Mouse (Mus musculus) forebrain, embryonic 12.5 days (tissue): Measurements from ENCODE around the gene Gan. TPM values are rescaled to one million over a fixed set of nuclear protein-coding genes. Genes with fewer than 3 reads are reported as not detected.

Experiments used
- ATAC-seq: fragments of 200-750 bp; cut with Nextera tagmentation; 2 replicates; pipeline ENCODE4 v1.8.0; 2017; ENCODE audit warnings: moderate TSS enrichment; ENCODE audit not compliant: low FRiP score
- H3K27ac ChIP-seq: fragments of 300-500 bp; sonication (generic); 2 replicates; pipeline ENCODE4 v1.5.1; 2016; ENCODE audit warnings: mild to moderate bottlenecking
- H3K27me3 ChIP-seq: fragments of 300-500 bp; sonication (generic); 2 replicates; pipeline ENCODE4 v1.6.1; 2016; ENCODE audit warnings: mild to moderate bottlenecking
- H3K36me3 ChIP-seq: fragments of 300-500 bp; sonication (generic); replicated peaks from 2 replicates; pipeline ENCODE4 v1.6.1; 2016; ENCODE audit warnings: mild to moderate bottlenecking
- H3K4me1 ChIP-seq: fragments of 300-500 bp; sonication (generic); 2 replicates; pipeline ENCODE4 v1.6.1; 2016
- H3K4me2 ChIP-seq: fragments of 300-500 bp; sonication (generic); 2 replicates; pipeline ENCODE4 v1.6.1; 2016; ENCODE audit warnings: mild to moderate bottlenecking, moderate library complexity
- H3K4me3 ChIP-seq: fragments of 300-500 bp; sonication (generic); replicated peaks from 2 replicates; pipeline ENCODE4 v1.5.1; 2016; ENCODE audit warnings: mild to moderate bottlenecking
- H3K9ac ChIP-seq: fragments of 300-500 bp; sonication (generic); 2 replicates; pipeline ENCODE4 v1.6.1; 2016; ENCODE audit warnings: mild to moderate bottlenecking
- H3K9me3 ChIP-seq: fragments of 300-500 bp; sonication (generic); 2 replicates; pipeline ENCODE4 v1.6.1; 2016
- WGBS: fragments of 180-500 bp; shearing (Covaris S2); methylation state at CpG from one replicate; pipeline ENCODE4 v1.1.7; 2016; 5-methylcytosine and 5-hydroxymethylcytosine counted together
- polyA plus RNA-seq: library from polyadenylated mRNA; unstranded; fragments of >200 nt; fragmentation: Nextera tagmentation; extraction: Ambion mirVana; gene quantifications from 2 replicates; pipeline ENCODE4 v1.2.1, GENCODE M21; 2016

Gan gene
- polyA plus RNA-seq, 1 experiment from 2014 or later = 3.4 TPM

GRCm38 (mm10) chr8:117209150-117209549 lies 51.2 kb downstream of the Gan start:
- Histone ChIP-seq H3K27ac (no peak overlapping the region), H3K4me1 (no peaks in the 10 kb centered on the region), H3K4me3 (no peak overlapping the region), H3K9me3 (no peaks in the 10 kb centered on the region), H3K36me3 (peaks cover 15% of the 10 kb centered on the region), H3K27me3 (no peaks in the 10 kb centered on the region), H3K9ac (no peak overlapping the region), H3K4me2 (no peak overlapping the region)
- no peak for ATAC-seq
- 90% methylated on average over 12 of the region's 12 CpGs for WGBS

- no peak for ATAC-seq
- 91% methylated on average over 11 of the region's 11 CpGs for WGBS
- no peak overlapping the region for H3K27ac ChIP-seq
- H3K4me3 ChIP-seq = no peak overlapping the region
- H3K36me3 ChIP-seq = peaks cover 11% of the 10 kb centered on the region; the same call in 1 of the 2 replicates
- no peaks in the 10 kb centered on the region for H3K4me1 ChIP-seq
- H3K9me3 ChIP-seq = no peaks in the 10 kb centered on the region
- no peaks in the 10 kb centered on the region for H3K27me3 ChIP-seq
- H3K9ac ChIP-seq = no peak overlapping the region
- H3K4me2 ChIP-seq = no peak overlapping the region
Measured at GRCm38 (mm10) chr8:117212100-117212499, 54.2 kb downstream of the Gan start.

- Histone ChIP-seq H3K9me3 (no peaks in the 10 kb centered on the region), H3K4me3 (no peak overlapping the region), H3K9ac (no peak overlapping the region), H3K27ac (no peak overlapping the region), H3K27me3 (no peaks in the 10 kb centered on the region), H3K36me3 (peaks cover 5% of the 10 kb centered on the region; the same call in 1 of the 2 replicates), H3K4me1 (no peaks in the 10 kb centered on the region), H3K4me2 (no peak overlapping the region)
- WGBS = 83% methylated on average over 2 of the region's 2 CpGs
- ATAC-seq = no peak
Measured at GRCm38 (mm10) chr8:117217724-117218123, 59.8 kb downstream of the Gan start.

GRCm38 (mm10) chr8:117222396-117222795 lies 64.5 kb downstream of the Gan start:
- H3K4me1 ChIP-seq = no peaks in the 10 kb centered on the region
- ATAC-seq = no peak

GRCm38 (mm10) chr8:117224630-117225029 lies 66.7 kb downstream of the Gan start:
- Histone ChIP-seq H3K36me3 (no peaks in the 10 kb centered on the region), H3K4me1 (no peaks in the 10 kb centered on the region), H3K27me3 (no peaks in the 10 kb centered on the region), H3K4me2 (peak overlapping the region; percentile 47), H3K27ac (no peak overlapping the region), H3K9ac (no peak overlapping the region), H3K9me3 (no peaks in the 10 kb centered on the region), H3K4me3 (peak overlapping the region; percentile 24)
- WGBS = 13% methylated on average over 9 of the region's 9 CpGs
- peak; percentile 83 for ATAC-seq

More at GRCm38 (mm10) chr8:117222396-117222795, 64.5 kb downstream of the Gan start:
- Histone ChIP-seq H3K36me3 (no peaks in the 10 kb centered on the region), H3K4me3 (no peak overlapping the region), H3K27me3 (no peaks in the 10 kb centered on the region), H3K27ac (no peak overlapping the region), H3K4me2 (no peak overlapping the region), H3K9me3 (no peaks in the 10 kb centered on the region), H3K9ac (no peak overlapping the region)
- WGBS = 81% methylated on average over 6 of the region's 6 CpGs

GRCm38 (mm10) chr8:117226306-117226705 lies 68.4 kb downstream of the Gan start:
- no peak overlapping the region for H3K4me2 ChIP-seq
- H3K9ac ChIP-seq = no peak overlapping the region
- no peak overlapping the region for H3K27ac ChIP-seq
- H3K9me3 ChIP-seq = no peaks in the 10 kb centered on the region
- 89% methylated on average over 12 of the region's 12 CpGs for WGBS
- no peak for ATAC-seq
- H3K4me1 ChIP-seq = no peaks in the 10 kb centered on the region
- no peak overlapping the region for H3K4me3 ChIP-seq
- no peaks in the 10 kb centered on the region for H3K27me3 ChIP-seq
- H3K36me3 ChIP-seq = no peaks in the 10 kb centered on the region

GRCm38 (mm10) chr8:117227339-117227738 lies 69.4 kb downstream of the Gan start:
- Histone ChIP-seq H3K27ac (no peak overlapping the region), H3K4me1 (no peaks in the 10 kb centered on the region), H3K4me3 (no peak overlapping the region), H3K9me3 (no peaks in the 10 kb centered on the region), H3K36me3 (no peaks in the 10 kb centered on the region), H3K4me2 (no peak overlapping the region), H3K9ac (no peak overlapping the region), H3K27me3 (no peaks in the 10 kb centered on the region)
- no peak for ATAC-seq
- WGBS = 87% methylated on average over 2 of the region's 2 CpGs

- ATAC-seq = no peak
- no peak overlapping the region for H3K4me3 ChIP-seq
- H3K27me3 ChIP-seq = no peaks in the 10 kb centered on the region
- no peaks in the 10 kb centered on the region for H3K4me1 ChIP-seq
- 93% methylated on average over 7 of the region's 7 CpGs for WGBS
- no peaks in the 10 kb centered on the region for H3K9me3 ChIP-seq
- no peak overlapping the region for H3K9ac ChIP-seq
- no peak overlapping the region for H3K4me2 ChIP-seq
- H3K36me3 ChIP-seq = no peaks in the 10 kb centered on the region
- H3K27ac ChIP-seq = no peak overlapping the region
Measured at GRCm38 (mm10) chr8:117233199-117233598, 75.3 kb downstream of the Gan start.

GRCm38 (mm10) chr8:117236531-117236930 lies 78.6 kb downstream of the Gan start:
- Histone ChIP-seq H3K27ac (no peak overlapping the region), H3K9me3 (no peaks in the 10 kb centered on the region), H3K9ac (no peak overlapping the region), H3K36me3 (no peaks in the 10 kb centered on the region), H3K4me2 (no peak overlapping the region), H3K4me1 (no peaks in the 10 kb centered on the region), H3K4me3 (no peak overlapping the region), H3K27me3 (no peaks in the 10 kb centered on the region)
- ATAC-seq = no peak
- 87% methylated on average over 4 of the region's 4 CpGs for WGBS

- no peaks in the 10 kb centered on the region for H3K27me3 ChIP-seq
- no peak overlapping the region for H3K9ac ChIP-seq
- no peak overlapping the region for H3K4me3 ChIP-seq
- WGBS = 89% methylated on average over 5 of the region's 5 CpGs
- ATAC-seq = no peak
- H3K36me3 ChIP-seq = no peaks in the 10 kb centered on the region
- H3K4me2 ChIP-seq = no peak overlapping the region
- H3K27ac ChIP-seq = no peak overlapping the region
- no peaks in the 10 kb centered on the region for H3K4me1 ChIP-seq
- no peaks in the 10 kb centered on the region for H3K9me3 ChIP-seq
Measured at GRCm38 (mm10) chr8:117240326-117240725, 82.4 kb downstream of the Gan start.

GRCm38 (mm10) chr8:117240841-117241494 lies 83.0 kb downstream of the Gan start:
- Histone ChIP-seq H3K27me3 (no peaks in the 10 kb centered on the region), H3K4me3 (no peak overlapping the region), H3K4me1 (no peaks in the 10 kb centered on the region), H3K36me3 (no peaks in the 10 kb centered on the region), H3K9ac (no peak overlapping the region), H3K9me3 (no peaks in the 10 kb centered on the region), H3K27ac (no peak overlapping the region), H3K4me2 (no peak overlapping the region)
- WGBS = 79% methylated on average over 5 of the region's 5 CpGs
- no peak for ATAC-seq

- no peak overlapping the region for H3K27ac ChIP-seq
- H3K27me3 ChIP-seq = no peaks in the 10 kb centered on the region
- no peak overlapping the region for H3K9ac ChIP-seq
- WGBS = 28% methylated on average over 3 of the region's 3 CpGs
- no peak overlapping the region for H3K4me2 ChIP-seq
- H3K36me3 ChIP-seq = no peaks in the 10 kb centered on the region
- no peaks in the 10 kb centered on the region for H3K4me1 ChIP-seq
- no peaks in the 10 kb centered on the region for H3K9me3 ChIP-seq
- no peak overlapping the region for H3K4me3 ChIP-seq
- ATAC-seq = no peak
Measured at GRCm38 (mm10) chr8:117241848-117242247, 83.9 kb downstream of the Gan start.

- H3K36me3 ChIP-seq = no peaks in the 10 kb centered on the region
- WGBS = 82% methylated on average over 6 of the region's 6 CpGs
Measured at GRCm38 (mm10) chr8:117242286-117242685, 84.4 kb downstream of the Gan start.

More at GRCm38 (mm10) chr8:117242286-117242685, 84.4 kb downstream of the Gan start:
- no peak overlapping the region for H3K4me3 ChIP-seq
- no peak overlapping the region for H3K4me2 ChIP-seq
- no peak overlapping the region for H3K9ac ChIP-seq
- H3K9me3 ChIP-seq = no peaks in the 10 kb centered on the region
- no peaks in the 10 kb centered on the region for H3K27me3 ChIP-seq
- no peak overlapping the region for H3K27ac ChIP-seq
- no peak for ATAC-seq
- H3K4me1 ChIP-seq = no peaks in the 10 kb centered on the region
